Mouse (Mus musculus) limb, embryonic 12.5 days (tissue): ENCODE measurements at regions not wholly inside any gene's neighbourhood (a gene's known extent, or its start where the extent isn't known, plus 50 kb on each side); places are given as distances from the start of the nearest gene placed in this dataset.

Experiments
- ATAC-seq: fragments of 200-750 bp; cut with Nextera tagmentation; 2 replicates; pipeline ENCODE4 v1.8.0; 2017; ENCODE audit warnings: low read depth, moderate TSS enrichment; ENCODE audit not compliant: insufficient number of reproducible peaks, insufficient read depth, low FRiP score, low TSS enrichment
- H3K27ac ChIP-seq: fragments of 300-500 bp; sonication (generic); 2 replicates; pipeline ENCODE4 v1.5.1; 2016; ENCODE audit warnings: mild to moderate bottlenecking, moderate library complexity
- H3K27me3 ChIP-seq: fragments of 300-500 bp; sonication (generic); 2 replicates; pipeline ENCODE4 v1.6.1; 2016; ENCODE audit warnings: mild to moderate bottlenecking, moderate library complexity
- H3K36me3 ChIP-seq: fragments of 300-500 bp; sonication (generic); 2 replicates; pipeline ENCODE4 v1.6.1; 2016; ENCODE audit warnings: mild to moderate bottlenecking, moderate library complexity
- H3K4me1 ChIP-seq: fragments of 300-500 bp; sonication (generic); replicated peaks from 2 replicates; pipeline ENCODE4 v1.6.1; 2016
- H3K4me2 ChIP-seq: fragments of 300-500 bp; sonication (generic); 2 replicates; pipeline ENCODE4 v1.6.1; 2016; ENCODE audit warnings: mild to moderate bottlenecking, moderate library complexity
- H3K4me3 ChIP-seq: fragments of 300-500 bp; sonication (generic); replicated peaks from 2 replicates; pipeline ENCODE4 v1.5.1; 2016; ENCODE audit warnings: mild to moderate bottlenecking
- H3K9ac ChIP-seq: fragments of 300-500 bp; sonication (generic); replicated peaks from 2 replicates; pipeline ENCODE4 v1.6.1; 2016; ENCODE audit warnings: mild to moderate bottlenecking, moderate library complexity
- H3K9me3 ChIP-seq: fragments of 300-500 bp; sonication (generic); 2 replicates; pipeline ENCODE4 v1.6.1; 2016; ENCODE audit warnings: mild to moderate bottlenecking, moderate library complexity
- WGBS: fragments of 180-500 bp; shearing (Covaris S2); methylation state at CpG from one replicate; pipeline ENCODE4 v1.1.7; 2016; 5-methylcytosine and 5-hydroxymethylcytosine counted together

DNA sequence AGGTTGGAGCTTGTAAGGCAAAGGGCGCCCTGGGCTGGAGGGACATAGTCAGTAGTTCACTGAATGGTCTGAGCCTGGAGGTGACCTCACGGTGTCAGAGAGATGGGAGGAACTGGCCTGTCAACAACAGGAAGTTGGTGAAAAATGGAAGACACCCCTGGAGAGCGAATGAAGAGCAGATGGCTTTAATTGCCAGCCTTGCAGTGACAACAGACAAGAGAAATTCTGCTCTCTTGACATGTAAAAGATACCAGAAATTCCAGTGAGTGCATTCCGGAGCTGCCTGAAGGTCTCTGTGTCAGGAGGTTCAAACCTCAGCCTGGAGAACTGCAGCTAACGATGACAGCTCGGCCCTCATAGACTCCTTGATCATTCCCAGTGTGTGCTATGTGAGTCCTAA, 318.3 kb upstream of the Gm5148 start:
- Histone ChIP-seq H3K27ac (no peak overlapping the region), H3K9me3 (no peaks in the 10 kb centered on the region), H3K36me3 (no peaks in the 10 kb centered on the region), H3K4me1 (peaks cover 13% of the 10 kb centered on the region), H3K4me3 (no peak overlapping the region), H3K4me2 (no peak overlapping the region), H3K9ac (no peak overlapping the region), H3K27me3 (no peaks in the 10 kb centered on the region)
- WGBS: 29% methylated on average over 6 of the region's 6 CpGs
- ATAC-seq: no peak

DNA sequence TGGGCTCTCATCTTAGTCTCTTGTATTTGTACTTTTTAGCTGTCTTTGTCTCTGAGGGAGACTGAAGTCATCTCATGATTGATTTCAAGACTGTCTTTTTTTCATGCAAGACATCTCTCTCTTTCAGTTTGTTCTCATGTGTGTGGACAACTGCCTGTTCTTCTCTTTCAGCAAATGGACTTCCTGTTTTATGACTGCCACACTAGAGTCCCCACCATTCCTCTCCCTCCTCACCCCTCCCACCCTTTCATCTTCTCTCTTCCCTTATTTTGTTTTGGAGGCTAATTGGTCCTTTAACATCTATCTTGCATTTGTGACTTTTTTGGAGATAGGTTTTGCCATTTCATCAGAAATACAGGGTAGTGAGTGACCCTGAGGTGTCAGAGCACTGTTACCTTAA, 311.8 kb upstream of the Gm5148 start:
- no peaks in the 10 kb centered on the region for H3K27me3 ChIP-seq

DNA sequence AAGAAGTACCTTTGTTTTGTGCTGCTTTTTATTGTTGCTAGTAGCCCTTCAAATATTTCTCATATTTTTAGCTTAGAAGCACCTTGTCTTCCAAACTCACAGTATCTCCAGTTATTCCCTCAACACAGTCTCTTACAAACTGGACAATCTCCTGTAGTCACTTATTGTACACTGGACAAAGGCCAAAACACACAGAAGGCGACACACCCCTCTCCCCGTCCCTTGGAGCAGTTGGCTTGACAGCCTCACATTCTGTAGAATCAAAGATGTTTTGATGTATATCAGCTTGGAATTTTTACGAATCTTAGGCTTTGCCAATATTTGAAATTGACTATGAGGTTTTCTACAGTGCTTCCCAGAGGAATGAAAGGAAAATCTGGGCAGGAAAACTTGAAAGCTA, 309.8 kb upstream of the Gm5148 start:
- 79% methylated on average over 3 of the region's 3 CpGs for WGBS
- H3K9me3 ChIP-seq: no peaks in the 10 kb centered on the region
- H3K4me2 ChIP-seq: no peak overlapping the region
- ATAC-seq: no peak
- H3K36me3 ChIP-seq: no peaks in the 10 kb centered on the region
- H3K9ac ChIP-seq: no peak overlapping the region
- H3K27me3 ChIP-seq: no peaks in the 10 kb centered on the region
- no peak overlapping the region for H3K4me3 ChIP-seq
- H3K4me1 ChIP-seq: no peaks in the 10 kb centered on the region
- no peak overlapping the region for H3K27ac ChIP-seq

More for the DNA sequence above, 311.8 kb upstream of the Gm5148 start:
- Histone ChIP-seq H3K4me2 (no peak overlapping the region), H3K9ac (no peak overlapping the region), H3K27ac (no peak overlapping the region), H3K9me3 (no peaks in the 10 kb centered on the region), H3K4me3 (no peak overlapping the region), H3K36me3 (no peaks in the 10 kb centered on the region), H3K4me1 (no peaks in the 10 kb centered on the region)
- no peak for ATAC-seq

DNA sequence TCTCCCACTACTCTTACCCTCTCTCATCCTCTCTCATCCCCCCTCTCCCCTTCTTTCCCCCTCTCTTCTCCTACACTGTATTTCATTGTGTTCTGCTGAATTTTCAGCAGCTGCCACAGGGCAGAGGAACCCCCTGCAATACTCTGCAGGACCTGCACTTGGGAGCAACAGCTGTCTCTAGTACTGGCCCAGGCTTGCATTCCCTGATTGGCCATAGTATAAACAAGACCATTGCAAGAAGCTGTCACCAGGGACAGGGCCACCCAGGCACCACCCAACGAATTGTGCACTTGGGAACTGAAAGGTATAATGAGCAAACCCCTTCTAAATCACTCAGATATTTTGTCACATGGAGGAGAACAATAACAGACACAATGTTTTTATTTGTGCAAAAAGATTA, 290.5 kb upstream of the Gm5148 start:
- H3K4me1 ChIP-seq: peaks cover 17% of the 10 kb centered on the region
- H3K9ac ChIP-seq: no peak overlapping the region
- H3K27me3 ChIP-seq: no peaks in the 10 kb centered on the region
- peak overlapping the region; percentile 41 for H3K27ac ChIP-seq
- H3K9me3 ChIP-seq: 0 out of 2 replicates have a peak, but pooled peaks cover 5% of the 10 kb centered on the region
- H3K36me3 ChIP-seq: no peaks in the 10 kb centered on the region
- H3K4me2 ChIP-seq: no peak overlapping the region
- no peak overlapping the region for H3K4me3 ChIP-seq
- peak; percentile 78; the same call in 1 of the 2 replicates for ATAC-seq
- WGBS: 23% methylated on average over 1 of the region's 1 CpGs

DNA sequence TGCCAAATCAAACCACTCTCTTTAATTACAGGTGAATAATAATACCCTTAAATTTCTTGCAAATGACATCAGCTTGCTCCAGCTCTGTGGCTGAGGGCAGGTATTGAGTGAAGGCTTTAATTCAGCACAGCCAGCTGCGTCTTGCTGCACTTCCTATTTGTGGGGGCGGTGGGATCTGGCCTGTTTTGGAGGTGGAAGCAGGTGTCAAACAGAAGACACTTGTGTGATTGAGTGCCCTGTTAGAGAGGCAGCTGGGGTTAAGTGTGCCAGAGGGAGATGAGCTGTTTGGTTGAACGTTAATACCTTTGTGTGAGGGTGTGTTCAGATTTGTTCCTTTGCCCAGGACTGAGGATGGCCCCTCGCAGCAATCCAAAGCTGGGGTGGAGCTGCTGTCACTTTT, 284.9 kb upstream of the Gm5148 start:
- 19% methylated on average over 4 of the region's 4 CpGs for WGBS
- H3K9ac ChIP-seq: no peak overlapping the region
- no peak overlapping the region for H3K4me3 ChIP-seq
- H3K27me3 ChIP-seq: no peaks in the 10 kb centered on the region
- H3K4me1 ChIP-seq: peaks cover 8% of the 10 kb centered on the region
- no peak for ATAC-seq
- H3K27ac ChIP-seq: no peak overlapping the region
- no peaks in the 10 kb centered on the region for H3K9me3 ChIP-seq
- no peak overlapping the region for H3K4me2 ChIP-seq
- H3K36me3 ChIP-seq: no peaks in the 10 kb centered on the region

DNA sequence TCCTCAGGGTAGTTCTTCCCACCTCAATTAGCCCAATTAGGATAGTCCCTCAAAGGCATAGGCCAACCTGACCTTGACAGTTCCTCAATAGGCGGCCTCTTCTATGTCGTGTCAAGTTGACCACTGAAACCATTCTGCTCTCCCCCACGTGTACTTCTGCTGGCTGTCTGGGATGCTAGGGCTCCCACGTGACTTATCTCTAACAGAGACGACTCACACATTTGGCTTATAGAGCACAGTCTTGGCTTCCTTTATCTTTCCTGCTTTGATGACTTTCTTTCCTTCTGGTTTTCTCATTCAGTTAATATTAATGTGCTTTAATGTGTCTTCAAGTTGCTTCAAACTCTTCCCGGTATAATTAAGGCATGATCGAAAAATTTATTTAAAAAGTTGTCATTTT, 284.0 kb upstream of the Gm5148 start:
- peaks cover 8% of the 10 kb centered on the region for H3K4me1 ChIP-seq
- H3K27me3 ChIP-seq: no peaks in the 10 kb centered on the region
- H3K27ac ChIP-seq: no peak overlapping the region
- 76% methylated on average over 7 of the region's 7 CpGs for WGBS
- no peaks in the 10 kb centered on the region for H3K9me3 ChIP-seq
- H3K9ac ChIP-seq: no peak overlapping the region
- no peak overlapping the region for H3K4me3 ChIP-seq
- H3K4me2 ChIP-seq: no peak overlapping the region
- no peak for ATAC-seq
- H3K36me3 ChIP-seq: no peaks in the 10 kb centered on the region

DNA sequence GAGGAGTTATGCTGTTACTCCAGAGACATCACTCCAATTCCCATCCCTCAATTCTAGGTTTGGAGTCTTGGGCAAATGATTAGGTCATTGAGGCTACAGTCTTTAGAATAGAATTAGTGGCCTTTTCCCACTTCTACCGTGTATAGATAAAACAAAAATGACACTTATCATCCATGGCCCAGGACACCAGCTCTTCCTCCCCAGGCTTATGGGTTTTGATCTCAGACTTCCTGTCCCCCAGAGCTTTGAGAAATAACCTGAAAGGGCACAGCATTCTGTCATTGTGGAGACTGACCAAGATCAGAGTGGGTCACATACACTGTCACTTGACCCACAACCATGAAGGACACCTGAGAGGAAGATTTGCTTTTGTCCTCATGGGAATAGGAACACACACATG, 283.3 kb upstream of the Gm5148 start:
- H3K4me3 ChIP-seq: no peak overlapping the region
- H3K9me3 ChIP-seq: no peaks in the 10 kb centered on the region
- H3K27me3 ChIP-seq: no peaks in the 10 kb centered on the region
- H3K4me2 ChIP-seq: no peak overlapping the region
- no peak overlapping the region for H3K27ac ChIP-seq
- H3K9ac ChIP-seq: no peak overlapping the region
- H3K36me3 ChIP-seq: no peaks in the 10 kb centered on the region
- no peak for ATAC-seq
- 88% methylated on average over 1 of the region's 1 CpGs for WGBS
- H3K4me1 ChIP-seq: peaks cover 8% of the 10 kb centered on the region

DNA sequence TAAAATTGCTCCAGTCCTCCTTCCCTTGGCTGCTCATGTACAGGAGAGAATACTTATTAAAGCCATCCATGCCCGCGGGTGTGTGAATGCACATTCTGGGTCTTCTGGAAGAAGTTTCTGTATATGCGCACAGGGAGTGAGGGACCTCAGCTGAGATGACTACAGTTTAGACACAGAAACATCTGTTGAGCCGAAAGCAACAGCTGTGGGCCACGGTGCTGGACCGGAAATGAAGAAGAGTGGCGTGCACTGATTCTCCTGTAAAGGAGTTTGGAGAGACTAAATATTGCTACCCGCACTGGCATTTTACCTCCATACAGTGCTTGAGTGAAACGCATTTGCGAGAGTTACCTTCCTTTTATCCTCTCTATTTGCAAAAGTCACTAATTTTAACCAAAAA, 278.0 kb upstream of the Gm5148 start:
- Histone ChIP-seq H3K9me3 (no peaks in the 10 kb centered on the region), H3K4me1 (no peaks in the 10 kb centered on the region), H3K4me3 (no peak overlapping the region), H3K36me3 (no peaks in the 10 kb centered on the region), H3K27ac (no peak overlapping the region), H3K4me2 (no peak overlapping the region), H3K27me3 (no peaks in the 10 kb centered on the region), H3K9ac (no peak overlapping the region)
- 89% methylated on average over 10 of the region's 10 CpGs for whole genome bisulfite sequencing
- ATAC-seq: no peak

DNA sequence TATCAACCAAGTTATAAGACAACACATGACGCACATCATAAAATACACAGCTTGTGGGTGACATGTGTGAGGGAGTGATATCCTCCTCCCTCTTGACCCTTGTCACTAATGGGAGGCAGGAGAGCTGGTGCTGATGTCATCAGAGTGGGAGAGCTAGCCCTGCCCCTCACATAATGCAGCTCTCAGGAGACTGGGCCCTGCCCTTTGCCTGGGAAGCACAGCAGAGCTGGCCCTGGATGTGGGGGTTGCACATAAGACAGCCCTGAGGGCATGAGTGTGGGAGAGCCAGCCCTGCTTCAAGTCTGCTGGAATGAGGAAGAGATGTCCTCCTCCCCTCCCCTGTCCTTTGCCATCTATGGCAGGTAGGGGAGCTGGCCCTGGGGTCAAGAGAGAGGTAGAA, 275.5 kb upstream of the Gm5148 start:
- no peaks in the 10 kb centered on the region for H3K27me3 ChIP-seq
- no peak overlapping the region for H3K4me3 ChIP-seq
- no peak overlapping the region for H3K4me2 ChIP-seq
- no peak overlapping the region for H3K27ac ChIP-seq
- H3K4me1 ChIP-seq: peaks cover 8% of the 10 kb centered on the region; the same call in 1 of the 2 replicates
- H3K9ac ChIP-seq: no peak overlapping the region
- ATAC-seq: no peak
- no peaks in the 10 kb centered on the region for H3K36me3 ChIP-seq
- WGBS: 93% methylated on average over 1 of the region's 1 CpGs
- H3K9me3 ChIP-seq: no peaks in the 10 kb centered on the region

DNA sequence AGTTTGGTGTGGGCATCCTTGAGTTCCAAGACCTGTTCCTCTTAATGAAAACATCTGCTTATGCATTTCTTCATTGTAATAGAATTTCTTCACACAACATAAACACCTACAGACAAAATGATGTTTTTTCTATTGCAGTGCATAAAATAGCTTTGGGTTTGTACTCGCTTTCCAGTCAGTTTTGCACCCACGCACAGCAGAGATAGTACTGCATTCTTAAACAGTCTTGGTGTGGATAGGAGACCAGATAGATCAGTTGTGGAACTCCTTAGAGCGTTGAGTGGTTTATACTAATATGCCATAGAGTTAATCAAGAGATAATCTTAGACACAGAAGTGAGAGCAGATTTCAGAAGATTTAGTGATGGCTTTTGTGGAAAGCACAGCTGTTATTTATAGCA, 273.7 kb upstream of the Gm5148 start:
- 78% methylated on average over 3 of the region's 3 CpGs for WGBS
- H3K9ac ChIP-seq: no peak overlapping the region
- peaks cover 15% of the 10 kb centered on the region for H3K4me1 ChIP-seq
- H3K36me3 ChIP-seq: no peaks in the 10 kb centered on the region
- no peaks in the 10 kb centered on the region for H3K27me3 ChIP-seq
- no peak overlapping the region for H3K27ac ChIP-seq
- H3K4me3 ChIP-seq: no peak overlapping the region
- H3K4me2 ChIP-seq: no peak overlapping the region
- ATAC-seq: no peak
- H3K9me3 ChIP-seq: no peaks in the 10 kb centered on the region

DNA sequence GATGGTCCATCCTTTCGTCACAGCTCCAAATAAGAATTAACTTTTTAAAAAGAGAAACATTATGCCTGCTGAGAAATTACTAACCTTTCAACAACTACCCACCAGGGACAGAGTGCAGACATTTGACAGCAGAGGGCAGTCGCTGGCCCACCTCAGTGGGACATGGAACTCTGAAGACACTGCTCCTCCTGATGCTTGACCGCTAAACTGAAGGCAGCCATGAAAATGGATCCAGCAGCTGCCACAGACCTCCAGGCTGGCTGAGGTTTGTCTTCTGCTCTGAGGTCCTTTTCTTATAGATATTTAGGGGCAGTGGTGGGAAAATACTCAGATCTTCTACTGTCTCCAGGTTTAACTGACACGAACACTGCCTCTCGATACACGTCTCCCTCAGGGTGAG, 265.7 kb upstream of the Gm5148 start:
- no peak for ATAC-seq
- Histone ChIP-seq H3K9ac (no peak overlapping the region), H3K4me1 (peaks cover 36% of the 10 kb centered on the region), H3K36me3 (no peaks in the 10 kb centered on the region), H3K4me3 (no peak overlapping the region), H3K4me2 (no peak overlapping the region), H3K27me3 (peaks cover 16% of the 10 kb centered on the region), H3K27ac (no peak overlapping the region), H3K9me3 (no peaks in the 10 kb centered on the region)
- WGBS: 96% methylated on average over 6 of the region's 6 CpGs

DNA sequence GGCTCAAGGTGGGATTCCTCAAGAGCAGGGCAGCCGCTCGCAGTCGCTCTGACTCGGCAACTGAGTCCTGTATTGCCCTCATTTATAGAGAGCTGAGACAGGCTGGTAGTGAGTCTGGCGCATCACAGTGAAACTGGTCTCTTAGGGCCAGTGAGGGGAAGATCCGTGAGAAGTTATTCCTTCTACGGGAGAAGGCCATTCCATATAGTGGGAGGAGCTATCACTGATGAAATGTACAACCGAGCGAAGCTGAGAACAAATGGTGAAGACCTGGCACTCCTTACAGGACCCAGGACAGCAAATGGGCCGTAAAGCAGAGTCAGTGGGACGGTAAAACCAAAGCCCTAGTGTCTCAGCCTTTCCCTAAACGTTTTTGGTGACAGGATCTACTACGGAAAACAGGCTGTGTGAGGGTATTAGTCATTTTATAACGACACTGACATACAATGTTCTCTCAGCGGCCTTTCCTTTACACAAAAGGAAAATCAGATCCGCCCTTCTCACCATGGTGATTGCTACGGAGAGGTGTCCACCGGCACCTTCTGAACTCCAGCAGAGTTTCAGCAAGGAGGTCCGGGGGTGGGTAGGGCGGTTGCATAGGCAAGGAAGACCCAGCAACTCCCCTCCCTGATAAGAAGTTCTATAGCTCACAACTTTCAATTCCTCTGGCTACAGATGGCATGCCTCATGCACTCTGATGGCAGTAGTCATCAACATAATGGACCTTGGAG, 263.6 kb upstream of the Gm5148 start:
- H3K9me3 ChIP-seq: no peaks in the 10 kb centered on the region
- peak overlapping the region; percentile 47 for H3K4me2 ChIP-seq
- H3K27ac ChIP-seq: no peak overlapping the region
- 28% methylated on average over 20 of the region's 20 CpGs for WGBS
- H3K9ac ChIP-seq: no peak overlapping the region
- peak overlapping the region; percentile 7; the same call in 1 of the 2 replicates for H3K4me3 ChIP-seq
- peaks cover 29% of the 10 kb centered on the region for H3K4me1 ChIP-seq
- H3K27me3 ChIP-seq: peaks cover 16% of the 10 kb centered on the region
- no peak for ATAC-seq
- H3K36me3 ChIP-seq: no peaks in the 10 kb centered on the region
